Mouse (Mus musculus) liver, adult 2 months (tissue): ENCODE measurements around the gene Sec14l1.

Source experiments
- CTCF ChIP-seq: fragments of 200-500 bp; IDR thresholded peaks from 2 replicates; pipeline ENCODE4 v1.5.1; 2011; ENCODE audit warnings: low read depth, low read length, control low read depth
- POLR2A ChIP-seq: fragments of 200-500 bp; IDR thresholded peaks from 2 replicates; pipeline ENCODE4 v1.6.1; 2011; ENCODE audit warnings: low read length, control low read depth; ENCODE audit not compliant: insufficient read depth; ENCODE audit errors: extremely low read depth

DNA sequence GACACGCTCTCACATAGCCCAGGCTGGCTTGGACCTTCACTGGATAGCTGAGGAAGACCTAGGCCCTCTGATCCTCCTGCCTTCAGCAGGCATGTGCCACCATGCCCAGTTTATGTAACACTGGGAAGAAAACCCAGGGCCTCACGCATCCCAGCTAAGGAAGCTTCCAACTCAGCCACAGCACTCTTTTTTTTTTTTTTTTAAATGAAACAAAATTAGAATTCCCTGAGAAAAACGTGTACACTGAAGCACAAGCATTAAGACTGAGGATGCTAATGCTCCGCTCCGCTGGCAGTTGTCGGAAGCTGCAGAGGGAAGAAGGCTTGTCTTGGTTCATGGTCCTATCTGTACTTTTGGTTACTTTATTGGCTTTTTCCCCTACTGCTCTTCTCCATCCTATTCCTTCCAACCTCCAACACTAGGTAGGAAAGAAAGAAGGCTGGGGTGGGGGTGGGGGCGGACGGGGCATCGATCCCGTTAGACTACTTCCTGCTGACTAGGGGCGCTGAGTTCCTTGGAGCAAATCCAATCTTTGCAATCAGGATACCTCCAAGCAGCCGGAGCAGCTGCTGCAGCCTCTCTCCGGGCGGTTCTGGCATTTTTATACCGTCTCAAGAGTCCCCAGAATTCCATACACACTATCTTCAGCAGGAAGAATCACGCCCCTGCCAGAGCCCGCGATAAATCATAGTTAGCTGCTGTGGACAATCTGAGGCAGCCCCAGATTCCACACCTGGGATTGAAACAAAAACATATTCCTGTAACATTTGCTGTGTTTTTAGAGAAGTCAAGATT, 59.3 kb downstream of the Sec14l1 start:
- TF ChIP-seq CTCF (no peak), POLR2A (no peak)
